Mouse (Mus musculus) left cerebral cortex, postnatal 36 days (tissue): ENCODE data around the gene Rap1b. TPM values are rescaled to one million over a fixed set of nuclear protein-coding genes. Genes with fewer than 3 reads are reported as not detected.
"Not testable (repeated sequence)": the region's sequence is repeated elsewhere in the genome, so short reads cannot be mapped to it uniquely, and the experiment has no call there.

Experiments
- DNase-seq, 2 experiments: peaks; one replicate each; pipeline ENCODE4 v3.0.0; 2021 to 2022; ENCODE audit warnings: low spot score in 2 of 2, mixed read lengths in 1 of 2
- intact Hi-C: fragments of 180-260 bp; cut with DNase I; formaldehyde crosslinking; loops from one replicate; pipeline ENCODE4 v1.15.1; 2025
- total RNA-seq, 2 experiments: library from RNA; stranded (reverse); gene quantifications; 2 replicates each; pipeline ENCODE4 v1.2.3; 2021

Rap1b gene
- 10 to 100 TPM; 60.2 to 62.8 TPM for total RNA-seq

DNA sequence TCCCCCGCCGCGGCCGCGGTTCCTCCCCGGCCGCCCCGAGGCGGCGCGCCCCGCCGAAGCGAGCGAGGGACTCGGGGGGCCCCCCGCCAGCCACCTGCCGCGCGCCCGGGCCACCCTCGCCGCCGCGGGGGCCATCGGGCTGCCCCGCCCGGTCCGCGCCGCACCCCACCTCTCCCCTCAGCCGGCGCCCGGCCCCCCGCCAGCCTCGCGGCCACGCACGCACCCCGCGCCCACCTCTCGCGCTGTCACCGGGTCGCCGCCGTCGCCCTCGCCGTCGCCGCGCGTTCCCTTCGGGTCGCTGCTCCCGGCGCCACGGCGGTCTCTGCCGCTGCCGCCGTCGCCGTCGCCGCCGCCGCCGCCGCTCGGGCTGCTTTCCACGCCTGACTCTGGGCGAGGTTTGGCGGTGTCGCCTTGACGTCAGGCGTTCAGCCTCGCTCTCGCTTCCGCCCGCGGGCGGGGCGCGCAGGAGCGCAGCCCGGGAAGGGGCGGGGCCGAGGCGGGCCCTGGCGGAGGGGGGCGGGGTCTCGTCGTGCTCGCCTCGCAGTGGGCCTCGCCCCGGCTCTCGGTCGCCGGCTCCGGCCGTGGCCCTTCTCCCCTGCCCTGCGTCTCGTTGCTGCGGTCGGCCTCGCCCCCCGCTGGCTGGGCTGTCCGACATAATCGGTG lies at the start of gene Rap1b:
TSS of gene Rap1b (minus strand) at position 439 of the 663 bp plus-strand sequence.
- intact Hi-C loops, result loop anchor here (2.0 to 10.0 kb wide), 4 partner anchors 53 to 267 kb away; partner anchors contain the start of gene Nup107
- peak; percentile 96 to 97 for DNase-seq

DNA sequence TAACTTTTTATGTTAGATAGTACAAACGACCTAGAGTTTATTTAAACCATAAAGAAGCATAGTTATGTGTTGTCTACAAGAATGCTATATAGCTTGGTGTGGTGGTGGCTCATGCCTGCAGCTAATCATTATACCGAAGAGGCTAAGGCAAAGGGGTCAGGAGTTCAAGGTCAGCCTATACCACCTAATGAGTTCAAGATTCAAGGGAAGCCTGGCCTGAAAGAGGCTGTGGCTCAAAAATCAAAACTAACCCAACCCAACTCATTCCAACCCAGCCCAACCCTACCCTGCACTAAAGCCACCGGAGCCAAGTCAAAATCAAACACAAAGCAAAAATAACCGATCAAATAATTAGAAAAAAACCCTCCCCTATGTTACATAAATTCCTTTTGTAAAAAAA lies 49.4 kb upstream of the Rap1b start:
- no peak for DNase-seq
- intact Hi-C loops, result no loop called here

DNA sequence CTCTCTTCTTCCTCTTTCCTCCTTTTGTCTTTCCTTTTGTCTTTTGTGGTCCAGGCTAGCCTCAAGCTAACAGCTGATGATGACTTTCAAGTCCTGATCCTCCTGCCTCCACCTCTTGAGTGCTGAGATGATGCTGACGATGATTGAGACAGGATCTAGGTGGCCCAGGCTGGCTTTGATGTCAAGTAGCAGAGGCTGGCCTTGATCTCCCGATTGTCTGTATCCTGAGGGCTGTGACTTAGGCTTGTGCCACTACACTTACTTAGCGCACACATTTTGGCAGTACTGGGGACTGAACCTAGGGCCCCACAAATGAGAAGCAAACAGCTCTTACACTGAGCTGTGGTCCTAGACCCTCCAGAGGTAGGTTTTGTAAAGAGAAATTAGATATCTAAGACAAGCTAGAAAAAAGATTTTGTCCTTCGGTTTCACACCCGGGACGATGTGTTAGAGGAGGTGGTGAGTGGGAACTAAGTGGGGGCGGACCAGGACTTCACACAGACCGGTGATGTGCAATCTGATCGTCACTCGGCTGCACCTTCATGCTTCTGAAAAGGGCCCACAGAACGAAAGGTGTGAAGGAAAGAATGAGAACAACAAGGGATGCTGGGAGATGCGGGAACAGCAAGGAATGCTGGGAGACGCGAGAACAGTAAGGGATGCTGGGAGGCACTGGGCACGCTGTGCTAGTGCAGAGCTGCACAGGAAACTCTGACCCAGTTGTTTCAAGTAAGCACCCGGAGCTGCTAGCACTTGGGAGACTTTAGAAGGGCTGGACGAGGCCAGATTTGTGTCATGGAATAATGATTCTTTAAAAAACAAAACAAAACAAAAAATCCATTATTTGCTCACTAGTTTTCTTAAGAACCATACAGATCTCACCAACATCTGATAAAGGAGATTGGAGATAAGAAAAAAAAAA lies 48.5 kb upstream of the Rap1b start:
- intact Hi-C loops, result no loop called here
- DNase-seq, result no peak

DNA sequence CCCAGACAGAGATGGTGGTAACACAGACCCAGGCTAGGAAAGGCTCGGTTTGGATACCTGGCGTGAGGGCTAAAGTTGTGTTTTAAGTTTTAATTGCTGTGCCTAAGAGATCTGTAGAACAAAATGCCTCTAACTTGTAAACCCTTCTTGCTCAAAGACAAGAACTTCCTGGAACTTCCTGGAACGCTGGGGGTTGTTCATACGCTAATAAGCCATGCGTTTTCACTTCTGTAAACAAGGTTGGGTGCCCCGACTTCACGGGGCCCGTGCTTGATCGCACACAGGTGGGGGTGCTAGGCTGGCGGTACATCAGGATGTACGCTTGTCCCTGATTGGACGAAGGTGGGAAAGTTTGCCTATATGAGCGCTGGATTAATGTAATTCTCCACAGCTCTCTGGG lies 47.3 kb upstream of the Rap1b start:
- DNase-seq, intact Hi-C loops: not testable (repeated sequence)

DNA sequence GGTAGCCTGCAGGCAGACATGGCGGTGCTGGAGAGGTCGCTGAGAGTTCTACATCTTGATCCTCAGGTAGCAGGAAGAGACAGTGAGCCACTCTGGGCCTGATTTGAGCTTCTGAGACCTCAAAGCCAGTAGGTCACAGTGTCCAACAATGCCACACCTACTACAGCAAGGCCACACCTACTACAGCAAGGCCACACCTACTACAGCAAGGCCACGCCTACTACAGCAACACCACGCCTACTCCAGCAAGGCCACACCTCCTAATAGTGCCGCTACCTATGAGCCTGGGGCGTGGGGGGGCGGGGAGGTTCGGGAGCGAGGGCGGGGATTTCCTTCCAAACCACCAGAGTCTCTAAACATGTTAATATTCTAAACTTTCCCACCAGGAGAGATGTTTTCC lies 45.5 kb upstream of the Rap1b start:
- intact Hi-C loops, result no loop called here
- DNase-seq, result no peak

DNA sequence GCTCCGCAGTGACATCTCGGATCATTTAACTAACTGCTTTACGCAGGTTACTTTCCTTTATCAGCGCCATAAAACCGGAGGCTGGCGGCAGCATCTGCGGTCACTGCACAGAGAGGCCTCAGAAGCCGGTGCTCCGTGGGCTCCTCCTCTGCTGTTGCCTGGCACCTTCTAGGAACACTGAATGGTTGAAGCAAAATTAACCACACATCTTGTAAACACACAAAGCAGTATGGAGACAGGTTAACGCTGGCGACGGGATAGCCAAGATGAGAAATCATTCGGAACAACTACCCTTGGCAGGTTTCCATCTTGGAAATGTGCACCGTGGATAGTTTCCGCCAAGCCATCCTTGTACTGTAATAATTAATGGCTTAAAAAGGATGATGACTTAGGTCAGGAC lies 43.0 kb upstream of the Rap1b start:
- intact Hi-C loops, result no loop called here

DNA sequence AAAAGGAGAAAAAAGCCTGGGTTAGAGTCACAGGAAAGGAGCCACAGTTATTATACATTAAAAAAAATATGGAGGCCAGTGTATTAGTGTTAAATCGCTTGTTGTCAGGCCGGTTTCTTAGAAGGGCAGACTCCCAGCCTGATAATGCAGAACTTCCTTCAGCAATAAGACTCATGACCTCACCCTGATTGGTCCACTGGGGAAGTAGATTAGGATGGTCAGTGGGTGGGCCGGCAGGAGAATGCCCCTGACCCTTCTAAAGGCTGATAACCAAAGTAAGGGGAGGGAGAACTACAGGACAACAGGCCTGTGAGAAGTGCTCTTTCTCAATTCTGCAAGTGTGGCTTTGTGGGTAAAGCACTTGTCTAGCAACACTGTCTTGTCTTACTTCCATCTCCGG lies 39.5 kb upstream of the Rap1b start:
- no peak for DNase-seq
- intact Hi-C loops, result no loop called here

More for the DNA sequence above, 43.0 kb upstream of the Rap1b start:
- no peak for DNase-seq

DNA sequence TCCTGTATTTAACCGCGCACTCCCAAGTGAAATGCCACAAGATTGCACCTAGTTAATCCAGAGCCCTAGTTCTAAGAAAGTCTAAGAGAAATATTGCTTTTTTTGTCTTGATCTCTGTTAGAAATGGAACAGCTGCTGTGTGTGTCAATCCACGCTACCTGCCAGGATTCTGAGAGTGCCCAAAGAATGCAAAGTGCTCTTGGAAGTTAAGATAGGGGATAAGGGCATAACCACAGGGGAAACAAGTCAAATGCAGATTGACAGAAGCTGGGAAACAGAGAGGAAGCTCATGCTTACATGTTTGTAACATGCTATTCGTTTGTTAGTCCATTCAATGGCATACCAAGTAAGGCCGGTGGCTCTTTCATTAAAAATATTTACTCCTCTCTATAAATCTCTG lies 38.9 kb upstream of the Rap1b start:
- intact Hi-C loops, result no loop called here
- no peak for DNase-seq

DNA sequence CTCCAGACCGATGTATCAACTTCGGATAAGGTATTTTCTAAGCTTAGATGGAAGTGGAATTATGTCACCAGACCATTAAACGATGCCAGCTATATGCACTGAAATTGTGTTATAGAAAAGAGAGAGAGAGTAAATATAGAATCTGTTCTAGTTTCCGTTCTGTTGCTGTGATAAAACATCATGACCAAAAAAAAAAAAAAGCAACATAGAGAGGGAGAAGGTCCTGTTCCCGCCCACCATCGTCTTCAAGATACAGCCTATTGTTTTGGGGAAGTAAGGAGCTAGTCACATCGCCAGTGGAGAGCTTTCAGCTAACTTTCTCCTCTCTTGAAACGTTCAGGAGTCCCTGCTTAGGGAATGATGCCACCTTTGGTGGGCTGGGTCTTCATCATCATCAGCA lies 37.6 kb upstream of the Rap1b start:
- intact Hi-C loops, result no loop called here
- no peak for DNase-seq

DNA sequence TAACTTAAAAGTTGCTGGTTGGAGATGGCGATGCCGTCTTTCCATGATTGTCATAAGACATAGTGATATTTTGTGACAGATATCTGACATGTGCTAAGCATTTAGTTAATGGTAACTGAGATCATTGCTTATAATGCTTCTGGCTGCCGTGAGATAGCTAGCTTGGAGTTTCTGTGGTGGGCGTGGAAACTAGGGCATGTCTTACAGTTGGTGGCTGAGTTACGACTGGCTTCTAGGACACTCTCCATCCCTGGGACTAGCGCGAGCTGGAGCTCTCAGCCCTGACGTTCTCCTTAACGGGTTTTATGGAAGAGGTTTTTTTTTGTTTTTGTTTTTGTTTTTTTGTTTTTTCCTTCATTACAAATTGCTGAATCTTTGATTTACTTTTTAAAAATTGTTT lies 32.8 kb upstream of the Rap1b start:
- DNase-seq, result peak in 1 of 2 experiments; percentile 24
- intact Hi-C loops, result no loop called here

DNA sequence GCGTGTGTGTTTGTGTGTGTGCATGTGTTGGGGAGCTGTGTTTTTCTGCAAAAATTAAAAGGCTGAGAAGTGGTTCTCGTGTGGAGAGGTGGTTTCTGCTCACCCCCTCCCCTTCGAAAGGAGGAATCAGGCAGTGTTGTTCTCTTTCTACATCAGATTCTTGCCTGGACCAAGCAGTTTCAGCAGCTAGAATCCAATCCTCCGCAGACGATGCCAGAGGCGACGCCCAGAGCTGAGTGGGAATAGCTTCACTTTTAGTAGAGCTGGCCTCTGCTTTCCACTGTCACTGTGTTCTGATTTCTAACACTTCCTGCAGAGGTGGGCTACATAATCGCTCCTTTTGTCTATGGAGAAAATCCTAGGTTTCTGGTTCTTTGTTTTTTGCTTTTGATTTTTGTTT lies 31.0 kb upstream of the Rap1b start:
- intact Hi-C loops, result no loop called here

DNA sequence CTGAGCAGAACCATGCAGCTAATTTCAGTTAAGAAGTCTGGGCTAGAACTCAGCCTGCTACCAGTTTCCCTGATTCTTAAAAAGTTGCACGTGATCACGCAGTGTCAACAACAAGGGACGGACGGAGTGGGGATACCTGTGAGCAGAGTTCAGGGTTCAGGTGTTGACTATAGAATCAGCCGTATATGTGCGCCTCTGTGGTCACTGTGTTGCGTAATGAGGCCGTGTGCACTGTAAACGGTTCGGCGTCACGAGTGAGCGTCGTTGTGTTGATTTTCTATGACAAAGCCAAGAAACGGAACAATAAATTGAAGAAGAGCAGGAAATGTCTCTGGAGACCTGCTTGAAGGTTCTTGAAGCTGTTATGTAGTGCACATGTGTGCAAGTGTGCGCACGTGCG lies 30.6 kb upstream of the Rap1b start:
- intact Hi-C loops, result no loop called here
- no peak for DNase-seq

More for the DNA sequence above, 31.0 kb upstream of the Rap1b start:
- peak; percentile 22 to 47 for DNase-seq

DNA sequence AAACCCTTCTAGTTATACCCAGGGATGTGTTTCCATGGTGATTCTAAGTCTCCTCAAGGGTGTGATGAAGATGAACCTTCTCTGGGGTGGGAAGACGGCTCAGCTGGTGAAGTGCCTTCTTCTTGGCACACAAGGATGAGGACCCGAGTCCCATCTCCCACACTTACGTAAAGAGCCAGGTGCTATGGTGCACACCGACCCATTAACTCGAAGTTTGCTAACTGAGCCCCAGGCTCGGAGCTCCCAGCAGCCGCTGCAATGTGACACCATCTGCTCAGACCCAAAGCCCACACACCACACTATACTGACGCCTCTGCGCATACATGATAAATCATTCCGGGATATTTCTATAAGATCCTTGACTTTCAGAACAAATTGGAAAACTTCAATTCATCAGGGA lies 29.1 kb upstream of the Rap1b start:
- intact Hi-C loops, result no loop called here
- peak; percentile 68 to 72 for DNase-seq

DNA sequence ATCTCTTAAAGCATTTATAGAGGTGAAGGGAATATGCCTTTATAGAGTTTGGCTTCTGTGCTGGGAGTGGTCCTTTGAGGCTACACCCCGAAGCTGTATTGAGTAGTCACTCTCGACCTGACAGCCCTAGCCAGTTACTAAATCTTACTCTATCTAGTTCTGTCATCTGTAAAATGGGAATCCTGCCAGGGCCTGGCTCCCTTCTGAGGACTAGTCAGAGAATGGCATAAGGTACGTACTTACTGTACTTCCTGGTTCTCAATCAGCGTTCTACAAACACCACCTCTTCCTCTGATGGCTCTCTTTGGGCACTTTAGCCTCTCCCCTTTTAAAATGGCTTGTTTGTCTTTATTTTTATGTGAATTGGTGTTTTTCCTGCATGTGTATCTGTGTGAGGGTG lies 28.1 kb upstream of the Rap1b start:
- intact Hi-C loops, result no loop called here

DNA sequence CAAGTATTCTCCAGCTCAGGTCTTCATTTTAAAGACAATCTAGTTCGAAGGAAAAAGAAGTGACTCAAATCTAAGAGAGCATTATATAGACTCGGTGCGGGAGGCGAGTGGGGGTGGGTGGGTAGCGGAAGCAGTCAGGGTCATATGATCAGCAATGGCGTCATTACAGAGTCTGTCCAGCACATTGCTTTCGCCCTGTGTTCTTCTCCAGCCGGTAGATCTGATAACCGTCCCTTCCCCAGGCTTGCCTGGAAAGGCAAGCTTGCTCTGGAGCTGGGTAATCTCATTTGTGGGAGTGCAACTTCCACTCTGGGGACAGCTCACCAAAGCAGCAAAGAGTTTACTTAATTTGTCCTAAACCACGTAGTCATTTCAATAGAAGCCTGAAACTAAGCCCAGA lies 26.6 kb upstream of the Rap1b start:
- intact Hi-C loops, result no loop called here
- DNase-seq, result no peak

More for the DNA sequence above, 28.1 kb upstream of the Rap1b start:
- no peak for DNase-seq

DNA sequence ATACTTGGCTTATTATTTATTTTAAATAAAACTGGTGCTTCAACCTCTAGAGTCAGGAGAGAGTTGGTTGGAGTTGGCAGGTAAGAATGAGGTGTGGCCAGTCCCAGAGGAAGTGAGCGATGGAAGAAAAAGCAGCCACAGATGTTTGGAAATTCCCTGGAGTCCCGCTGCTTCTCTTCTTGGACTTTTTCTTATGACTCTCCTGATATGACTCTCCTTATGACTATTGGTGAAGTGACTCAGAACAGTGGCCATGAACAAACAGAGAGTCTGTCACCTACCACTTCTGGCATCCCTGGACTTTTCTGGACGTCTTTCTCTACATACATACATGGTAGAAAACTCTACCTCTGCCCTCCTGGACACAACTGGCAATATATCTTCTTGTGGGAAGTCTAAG lies 21.5 kb upstream of the Rap1b start:
- intact Hi-C loops, result no loop called here
- no peak for DNase-seq

DNA sequence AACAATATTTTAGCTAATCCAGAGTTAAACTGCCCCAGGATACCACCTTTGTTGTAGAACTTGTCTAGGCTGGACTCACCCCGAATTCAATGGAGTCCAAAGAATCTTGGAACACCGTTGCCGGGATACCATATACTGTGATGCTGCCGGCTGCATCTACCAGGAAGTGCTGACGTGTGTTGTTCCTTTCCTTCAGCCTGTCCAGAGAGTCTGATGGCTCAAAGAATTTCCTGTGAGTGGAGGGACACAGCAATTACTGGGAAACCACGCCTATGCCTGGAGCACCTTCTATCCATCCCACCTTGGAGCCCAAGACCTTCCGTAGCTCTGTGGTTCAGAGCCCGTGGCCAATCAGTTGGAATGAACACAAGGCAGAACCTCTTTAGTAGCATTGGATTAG lies 20.8 kb upstream of the Rap1b start:
- intact Hi-C loops, result no loop called here
- DNase-seq, result no peak

DNA sequence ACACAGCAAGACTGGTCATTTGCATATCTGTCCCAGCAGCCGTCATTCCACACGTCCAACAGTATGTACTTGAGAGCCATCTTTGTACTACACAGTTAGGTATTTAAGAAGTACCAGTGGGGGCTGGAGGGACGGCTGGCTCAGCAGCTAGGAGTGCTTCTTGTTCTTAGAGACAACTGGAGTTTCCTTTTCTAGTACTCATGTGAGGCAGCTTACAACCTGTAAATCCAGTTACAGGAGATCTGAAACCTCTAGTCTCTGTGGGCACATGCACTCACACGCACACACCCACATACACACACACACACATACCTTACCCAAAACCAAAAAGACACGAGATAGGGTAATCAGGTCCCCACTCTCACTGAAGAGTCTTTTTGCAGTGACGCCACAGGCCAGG lies 18.9 kb upstream of the Rap1b start:
- intact Hi-C loops, result no loop called here

DNA sequence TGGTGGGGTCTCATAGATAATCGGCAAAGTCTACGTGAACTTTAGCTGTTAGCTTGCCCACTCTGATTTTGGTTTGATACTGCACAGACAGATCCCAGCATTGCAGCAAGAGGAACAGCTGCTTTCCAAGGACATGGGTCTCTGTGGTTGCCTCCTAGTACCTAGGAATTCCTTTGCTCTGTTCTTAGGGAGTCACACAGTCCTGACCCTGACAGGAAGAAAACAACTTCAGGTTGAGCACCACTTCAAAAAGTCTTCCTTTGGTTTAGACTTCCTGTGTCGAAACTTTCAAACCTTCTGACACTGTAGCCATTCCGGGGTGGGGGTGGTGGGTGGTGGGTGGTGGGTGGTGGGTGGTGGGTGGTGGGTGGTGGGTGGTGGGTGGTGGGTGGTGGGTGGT lies 18.4 kb upstream of the Rap1b start:
- no peak for DNase-seq
- intact Hi-C loops, result no loop called here

More for the DNA sequence above, 18.9 kb upstream of the Rap1b start:
- no peak for DNase-seq

DNA sequence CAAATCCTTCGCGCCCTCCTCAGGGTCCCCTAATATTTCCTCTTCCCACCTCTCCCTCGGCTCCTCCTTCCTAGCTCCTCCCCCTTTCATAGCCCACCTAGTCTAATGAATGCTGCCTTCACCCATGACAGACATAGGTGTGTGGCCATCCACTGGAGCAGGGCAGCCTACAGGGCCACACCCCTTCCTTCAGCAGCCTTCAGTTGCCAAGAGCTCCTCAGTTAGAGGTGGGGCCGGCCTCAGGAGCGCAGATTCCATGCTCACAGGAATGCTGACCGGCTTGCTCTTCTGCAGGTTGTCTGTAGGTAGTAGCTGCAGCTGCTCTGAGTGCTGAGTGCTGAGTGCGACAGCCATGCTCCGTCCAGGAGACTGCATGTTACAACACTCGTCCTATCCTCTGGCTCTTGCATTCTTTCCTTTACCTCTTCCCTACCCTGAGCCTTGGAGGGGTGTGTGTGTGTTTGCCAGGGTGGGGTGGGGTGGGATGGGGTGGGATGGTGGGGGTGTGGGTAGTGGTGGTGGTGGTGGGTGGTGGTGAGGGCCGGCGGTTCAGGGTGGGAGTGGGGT lies 16.3 kb upstream of the Rap1b start:
- intact Hi-C loops, result no loop called here

DNA sequence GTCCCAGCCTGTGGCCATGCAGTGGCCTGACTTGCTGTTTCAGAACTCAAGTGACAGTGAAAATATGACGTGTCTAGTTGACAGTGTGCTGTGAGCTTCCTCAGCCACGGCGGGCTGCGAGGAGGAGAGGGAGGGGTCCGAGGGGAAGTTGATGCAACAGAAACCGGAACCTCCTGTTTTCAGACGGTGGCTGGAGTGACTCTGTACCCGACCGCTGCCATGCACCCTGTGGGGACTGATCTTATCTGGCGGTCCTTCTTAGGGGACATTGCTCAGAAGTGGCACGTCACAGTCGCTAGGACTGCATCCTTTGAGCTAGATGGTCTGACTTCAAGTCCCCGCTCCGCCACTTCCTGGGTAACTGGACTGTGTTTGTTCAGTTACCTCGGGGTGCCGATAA lies 15.1 kb upstream of the Rap1b start:
- no peak for DNase-seq
- intact Hi-C loops, result no loop called here

More for the DNA sequence above, 16.3 kb upstream of the Rap1b start:
- no peak for DNase-seq
